Mouse (Mus musculus) ES-E14 (cell line): ENCODE measurements at regions not wholly inside any gene's neighbourhood (a gene's known extent, or its start where the extent isn't known, plus 50 kb on each side); places are given as distances from the start of the nearest gene placed in this dataset.

Experiments used
- DNase-seq: peaks from one replicate; pipeline ENCODE4 v3.0.0-alpha.2; 2013; ENCODE audit warnings: low read depth, low spot score
- H3K27ac ChIP-seq: 2 replicates; pipeline ENCODE4 v1.5.1; 2012; ENCODE audit warnings: low read depth, mild to moderate bottlenecking, low read length, moderate library complexity, mixed read lengths; ENCODE audit not compliant: poor library complexity, insufficient read depth, severe bottlenecking
- H3K36me3 ChIP-seq: 2 replicates; pipeline ENCODE4 v1.6.1; 2012; ENCODE audit warnings: mild to moderate bottlenecking, low read length, moderate library complexity, mixed read lengths; ENCODE audit not compliant: control insufficient read depth, poor library complexity, insufficient read depth, severe bottlenecking
- H3K4me1 ChIP-seq, 2 experiments: fragments of 150-350 bp in 1 of 2; sonication (generic) in 1 of 2; 2 replicates each; pipeline ENCODE4 v1.6.1; 2012; ENCODE audit warnings: low read length in 2 of 2, mild to moderate bottlenecking in 1 of 2, mixed read lengths in 1 of 2; ENCODE audit not compliant: control insufficient read depth in 2 of 2, insufficient read depth in 2 of 2, poor library complexity in 1 of 2
- H3K4me3 ChIP-seq, 2 experiments: fragments of 150-350 bp in 1 of 2; sonication (generic) in 1 of 2; 2 replicates each; pipeline ENCODE4 v1.5.1; 2012; ENCODE audit warnings: low read length in 2 of 2, low read depth in 1 of 2, mild to moderate bottlenecking in 1 of 2, mixed read lengths in 1 of 2; ENCODE audit not compliant: insufficient read depth in 1 of 2, poor library complexity in 1 of 2, severe bottlenecking in 1 of 2
- H3K9ac ChIP-seq: 2 replicates; pipeline ENCODE4 v1.6.1; 2012; ENCODE audit warnings: low read depth, mild to moderate bottlenecking, low read length, mixed read lengths; ENCODE audit not compliant: poor library complexity, insufficient read depth, severe bottlenecking
- H3K9me3 ChIP-seq: fragments of 150-350 bp; sonication (generic); 2 replicates; pipeline ENCODE4 v1.6.1; 2012; ENCODE audit warnings: low read depth, mild to moderate bottlenecking, low read length; ENCODE audit not compliant: control insufficient read depth, insufficient read depth
- CHD2 ChIP-seq: IDR thresholded peaks from 2 replicates; pipeline ENCODE4 v1.6.1; 2014; ENCODE audit warnings: mild to moderate bottlenecking, low read depth, low read length, inconsistent platforms
- HCFC1 ChIP-seq: IDR thresholded peaks from 2 replicates; pipeline ENCODE4 v1.6.1; 2012; ENCODE audit warnings: low read length, inconsistent platforms, borderline replicate concordance; ENCODE audit not compliant: insufficient read depth
- MAFK ChIP-seq: IDR thresholded peaks from 2 replicates; pipeline ENCODE4 v1.6.1; 2014; ENCODE audit warnings: mild to moderate bottlenecking, low read depth, low read length, inconsistent platforms; ENCODE audit not compliant: insufficient read depth
- ZC3H11A ChIP-seq: IDR thresholded peaks from 2 replicates; pipeline ENCODE4 v1.6.1; 2012; ENCODE audit warnings: low read depth, mild to moderate bottlenecking, inconsistent platforms, low read length, borderline replicate concordance
- ZNF384 ChIP-seq: IDR thresholded peaks from 2 replicates; pipeline ENCODE4 v1.6.1; 2012; ENCODE audit warnings: low read depth, low read length, inconsistent platforms
- in situ Hi-C, 2 experiments: fragments of 600-800 bp; cut with MboI; formaldehyde crosslinking; loops; one replicate each; pipeline ENCODE4 v1.15.1; 2025; ENCODE audit warnings: low sequenced_read_pairs in 2 of 2, inconsistent platforms in 1 of 2; ENCODE audit not compliant: unreplicated experiment in 2 of 2

DNA sequence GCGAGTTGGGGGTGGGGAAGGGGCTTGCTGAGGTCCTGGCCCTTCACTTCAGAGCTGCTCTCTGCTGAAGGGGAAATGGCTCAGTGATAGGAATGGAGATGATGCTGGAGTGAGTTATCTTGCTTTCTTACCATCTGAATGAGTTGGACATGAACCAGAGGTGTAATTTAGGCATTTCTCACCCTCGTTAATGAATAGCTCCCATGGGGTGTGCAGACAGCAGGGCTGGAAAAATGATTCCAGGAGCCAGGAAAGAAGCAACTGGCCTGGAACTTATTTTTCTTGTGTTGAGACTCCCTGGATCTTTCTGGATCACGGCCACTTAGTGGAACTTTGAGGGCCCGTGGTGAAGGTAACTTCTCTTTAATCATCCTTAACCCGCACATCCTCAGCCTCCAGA, 246.6 kb upstream of the Gm4791 start:
- DNase-seq: no peak
- H3K4me1 ChIP-seq: no peaks in the 10 kb centered on the region; a peak in 1 of 4 replicates
- H3K9me3 ChIP-seq: no peaks in the 10 kb centered on the region
- no peak overlapping the region for H3K27ac ChIP-seq
- no peaks in the 10 kb centered on the region for H3K36me3 ChIP-seq
- H3K9ac ChIP-seq: no peak overlapping the region
- in situ Hi-C loops: no loop called here
- no peak overlapping the region for H3K4me3 ChIP-seq
- TF ChIP-seq ZC3H11A (no peak), HCFC1 (no peak), MAFK (no peak), CHD2 (no peak), ZNF384 (no peak)

DNA sequence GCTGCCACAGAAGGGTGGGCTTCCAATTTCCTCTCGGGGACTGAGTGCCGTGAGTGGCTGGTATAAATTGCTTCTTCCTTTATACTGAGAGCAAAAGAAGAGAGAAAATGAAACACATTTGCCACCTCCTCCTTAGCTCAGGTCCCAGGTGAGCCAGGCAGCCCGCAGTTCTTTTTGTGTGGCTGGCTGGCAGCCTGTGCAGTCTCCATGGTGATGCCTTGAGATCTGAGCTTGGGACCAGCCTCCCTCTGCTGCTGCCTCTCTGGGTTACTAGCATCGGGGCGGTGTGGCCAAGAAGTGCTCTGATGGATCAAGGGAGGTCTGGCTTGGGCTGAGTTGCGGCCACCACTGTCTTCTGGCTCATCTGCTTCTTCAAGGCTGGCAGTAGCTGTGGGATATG, 249.1 kb upstream of the Gm4791 start:
- no peak for TF ChIP-seq CHD2
- no peak for TF ChIP-seq MAFK
- no peak for TF ChIP-seq ZC3H11A
- no peaks in the 10 kb centered on the region for H3K36me3 ChIP-seq
- no peaks in the 10 kb centered on the region for H3K9me3 ChIP-seq
- in situ Hi-C loops: no loop called here
- no peak overlapping the region for H3K9ac ChIP-seq
- no peak overlapping the region for H3K4me3 ChIP-seq
- no peak overlapping the region for H3K27ac ChIP-seq
- no peak for DNase-seq
- peaks cover 0 to 2% of the 10 kb centered on the region in 2 experiments; a peak in 1 of 4 replicates for H3K4me1 ChIP-seq

DNA sequence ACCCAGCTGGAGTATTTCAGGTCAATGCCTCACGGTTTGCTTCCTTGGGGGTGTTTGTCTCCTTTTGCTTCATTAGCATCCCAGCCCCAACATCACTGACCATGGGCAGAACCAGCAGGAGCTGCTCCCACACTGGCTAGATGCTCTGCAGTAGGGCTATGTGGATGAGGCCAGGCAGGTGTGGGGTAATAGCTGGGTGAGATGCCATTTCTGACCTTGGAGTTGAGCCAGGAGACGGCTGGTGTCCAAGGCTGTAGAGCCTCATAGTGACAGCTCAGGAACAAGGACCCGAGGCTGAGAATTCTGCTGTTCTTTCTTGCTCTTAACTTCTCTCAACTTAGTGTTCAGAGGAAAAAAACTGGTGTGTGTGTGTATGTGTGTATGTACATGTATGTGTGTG, 252.3 kb upstream of the Gm4791 start:
- H3K4me1 ChIP-seq: 0 out of 4 replicates have a peak, but pooled peaks cover 0 to 2% of the 10 kb centered on the region in 2 experiments
- H3K27ac ChIP-seq: no peak overlapping the region
- in situ Hi-C loops: no loop called here
- no peak overlapping the region for H3K9ac ChIP-seq
- H3K4me3 ChIP-seq: no peak overlapping the region
- H3K9me3 ChIP-seq: no peaks in the 10 kb centered on the region
- DNase-seq: no peak
- no peak for TF ChIP-seq HCFC1
- no peak for TF ChIP-seq CHD2
- TF ChIP-seq ZC3H11A: no peak
- no peak for TF ChIP-seq ZNF384
- no peak for TF ChIP-seq MAFK
- no peaks in the 10 kb centered on the region for H3K36me3 ChIP-seq

DNA sequence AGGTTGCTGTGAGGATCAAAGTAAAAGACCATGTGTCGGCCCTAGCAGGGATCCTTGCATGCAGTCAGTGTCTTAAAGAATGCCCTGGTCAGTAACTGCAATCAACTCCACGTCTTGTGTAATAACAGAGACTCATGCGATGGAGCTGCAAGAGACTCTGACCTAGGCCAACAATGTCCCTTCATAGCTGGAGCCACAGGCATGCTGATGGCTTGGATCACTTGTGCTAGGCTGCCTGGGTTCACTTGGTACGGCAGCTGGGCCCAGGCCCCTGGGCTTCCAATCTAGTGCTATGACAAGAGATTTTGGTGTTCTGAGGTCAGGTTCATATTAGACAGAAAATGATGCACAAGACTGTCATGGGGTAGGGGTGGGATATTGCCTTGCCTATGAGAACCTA, 258.0 kb upstream of the Gm4791 start:
- 0 out of 4 replicates have a peak, but pooled peaks cover 0 to 2% of the 10 kb centered on the region in 2 experiments for H3K4me1 ChIP-seq
- no peak overlapping the region for H3K9ac ChIP-seq
- no peaks in the 10 kb centered on the region for H3K36me3 ChIP-seq
- no peak overlapping the region for H3K27ac ChIP-seq
- DNase-seq: no peak
- no peaks in the 10 kb centered on the region for H3K9me3 ChIP-seq
- H3K4me3 ChIP-seq: no peak overlapping the region
- in situ Hi-C loops: no loop called here
- TF ChIP-seq ZNF384: no peak
- no peak for TF ChIP-seq CHD2
- TF ChIP-seq HCFC1: no peak
- no peak for TF ChIP-seq ZC3H11A
- no peak for TF ChIP-seq MAFK

DNA sequence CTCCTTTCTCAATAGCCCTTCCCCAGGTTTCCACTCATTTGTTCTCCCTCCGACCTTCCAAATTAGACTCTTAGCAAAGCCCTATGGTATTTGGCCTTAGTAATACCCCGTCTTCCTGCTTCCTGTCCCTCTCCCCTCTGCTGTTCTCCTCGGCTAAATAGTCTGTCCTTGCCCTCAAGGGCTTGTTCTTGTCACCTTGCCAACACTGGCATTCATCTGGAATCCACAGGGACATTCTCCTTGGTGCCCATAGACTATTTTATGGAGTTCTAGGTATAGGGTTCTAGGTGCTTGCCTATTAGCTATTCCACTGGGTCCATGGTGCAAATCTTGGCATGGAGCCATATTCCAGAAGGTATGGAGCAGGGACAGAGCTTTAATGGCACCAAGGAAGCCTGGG, 259.2 kb upstream of the Gm4791 start:
- no peak overlapping the region for H3K4me3 ChIP-seq
- H3K36me3 ChIP-seq: no peaks in the 10 kb centered on the region
- no peak for DNase-seq
- TF ChIP-seq ZNF384: no peak
- TF ChIP-seq ZC3H11A: no peak
- TF ChIP-seq HCFC1: no peak
- H3K9me3 ChIP-seq: no peaks in the 10 kb centered on the region
- H3K9ac ChIP-seq: no peak overlapping the region
- H3K27ac ChIP-seq: no peak overlapping the region
- no peaks in the 10 kb centered on the region for H3K4me1 ChIP-seq
- in situ Hi-C loops: no loop called here
